In the genomic region with DNA sequence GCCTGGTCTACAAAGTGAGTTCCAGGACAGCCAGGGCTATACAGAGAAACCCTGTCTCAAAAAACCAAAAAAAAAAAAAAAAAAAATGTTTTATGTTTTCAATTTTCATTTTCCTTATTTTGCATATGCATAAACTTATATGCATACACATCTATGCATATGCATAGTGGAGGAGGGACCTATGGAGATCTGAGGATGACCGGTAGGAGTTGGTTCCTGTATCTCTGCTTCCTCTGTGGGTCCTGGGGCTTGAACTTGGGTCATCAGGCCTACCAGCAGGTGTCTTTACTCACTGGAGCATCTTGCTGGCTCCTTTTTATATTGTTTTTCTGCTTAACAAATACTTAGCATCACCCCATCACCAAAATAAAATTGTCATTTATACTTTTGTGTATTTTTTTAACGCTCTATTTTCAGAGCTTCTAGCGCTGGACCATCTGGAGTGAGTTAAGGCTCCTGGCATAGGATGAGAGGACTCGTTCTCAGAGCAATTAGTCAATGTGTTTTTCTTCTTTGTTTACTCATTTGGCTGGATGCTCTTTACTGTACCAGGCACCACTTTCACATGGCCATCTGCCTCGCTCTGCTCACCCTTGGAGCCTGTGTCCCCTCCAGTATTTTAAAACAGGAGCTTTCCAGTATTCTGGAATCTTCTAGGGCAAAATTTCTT, we compare ENCODE assay signal across 11 mouse cellular contexts.
A peak's percentile ranks its signal among the peaks of the same experiment; 100 is the strongest.
DNase-seq lines count a peak whose midpoint lies in the region; ATAC-seq and TF ChIP-seq lines count a peak whose summit lies in the region.
"Had no signal": no experiment of that assay in that cellular context is flagged by ENCODE, and none has a peak within 500 bp of the region (broad histone marks: within the 10 kb centered on the region; RNA-seq: fewer than 3 reads in every experiment).

No protein-coding gene starts in this region.

- no peaks in the 10 kb centered on the region for H3K4me1 ChIP-seq in kidney, embryonic 14.5 days (ENCODE audit: control insufficient read depth, insufficient read depth, low read length)
- peaks cover 5% of the 10 kb centered on the region; the same call in 1 of the 2 replicates for H3K4me1 ChIP-seq in cerebellum, adult 2 months (ENCODE audit: control insufficient read depth, insufficient read depth, low read length)
- H3K4me1 ChIP-seq in stomach, postnatal 0 days (replicated peaks; ENCODE audit: control insufficient read depth, insufficient read depth), result no peaks in the 10 kb centered on the region

- no peaks in the 10 kb centered on the region for H3K27me3 ChIP-seq in kidney, embryonic 14.5 days (ENCODE audit: control insufficient read depth, insufficient read depth, low read length)
- H3K27me3 ChIP-seq in cerebellum, adult 2 months (ENCODE audit: control insufficient read depth, insufficient read depth, low read length), result no peaks in the 10 kb centered on the region
- H3K27me3 ChIP-seq in stomach, postnatal 0 days (ENCODE audit: control insufficient read depth, insufficient read depth, low read length), result no peaks in the 10 kb centered on the region
- H3K27me3 ChIP-seq: stomach, embryonic 15.5 days had no signal

- no peak for TF ChIP-seq CTCF in cerebellum, adult 2 months (IDR thresholded peaks at IDR 0.05; ENCODE audit: borderline replicate concordance, insufficient read depth, low read depth, low read length)
- no peak for TF ChIP-seq CTCF in stomach, postnatal 0 days (IDR thresholded peaks at IDR 0.05; ENCODE audit: low read depth)

- H3K36me3 ChIP-seq in kidney, embryonic 14.5 days (ENCODE audit: control insufficient read depth, insufficient read depth, low read length), result no peaks in the 10 kb centered on the region
- no peaks in the 10 kb centered on the region for H3K36me3 ChIP-seq in stomach, postnatal 0 days (ENCODE audit: control insufficient read depth, insufficient read depth, low read length)
- H3K36me3 ChIP-seq: stomach, embryonic 15.5 days had no signal

- H3K9me3 ChIP-seq in kidney, embryonic 14.5 days (ENCODE audit: control insufficient read depth, low read length), result no peaks in the 10 kb centered on the region
- H3K9me3 ChIP-seq in stomach, postnatal 0 days (ENCODE audit: control insufficient read depth, low read length), result no peaks in the 10 kb centered on the region
- H3K9me3 ChIP-seq: stomach, embryonic 15.5 days had no signal

- no peak overlapping the region for H3K9ac ChIP-seq in kidney, embryonic 14.5 days (ENCODE audit: low read depth, low read length)
- no peak overlapping the region for H3K9ac ChIP-seq in stomach, postnatal 0 days (ENCODE audit: low read length)
- H3K9ac ChIP-seq: stomach, embryonic 15.5 days had no signal

- H3K27ac ChIP-seq in kidney, embryonic 14.5 days (ENCODE audit: low read depth, low read length), result no peak overlapping the region
- H3K27ac ChIP-seq in cerebellum, adult 2 months (ENCODE audit: insufficient read depth, low read length), result peak overlapping the region; percentile 50; the same call in 1 of the 2 replicates
- H3K27ac ChIP-seq in stomach, postnatal 0 days (replicated peaks), result no peak overlapping the region
- H3K27ac ChIP-seq: macrophage; stomach, embryonic 15.5 days had no signal

- 0 out of 2 replicates have a peak, but pooled peaks have one; percentile 38 for ATAC-seq in kidney, embryonic 14.5 days (ENCODE audit: low FRiP score, low TSS enrichment)
- ATAC-seq in stomach, postnatal 0 days (ENCODE audit: low FRiP score, low TSS enrichment), result no peak

- no peak overlapping the region for H3K4me2 ChIP-seq in kidney, embryonic 14.5 days (replicated peaks; ENCODE audit: low read depth, low read length)
- no peak overlapping the region for H3K4me2 ChIP-seq in stomach, postnatal 0 days (replicated peaks; ENCODE audit: low read depth)
- H3K4me2 ChIP-seq: stomach, embryonic 15.5 days had no signal

- no peak overlapping the region for H3K4me3 ChIP-seq in kidney, embryonic 14.5 days (ENCODE audit: low read length)
- no peak overlapping the region for H3K4me3 ChIP-seq in cerebellum, adult 2 months (replicated peaks; ENCODE audit: insufficient read depth, low read depth, low read length)
- no peak overlapping the region for H3K4me3 ChIP-seq in stomach, postnatal 0 days (ENCODE audit: low read depth, low read length)
- H3K4me3 ChIP-seq: stomach, embryonic 15.5 days had no signal

- no peak for DNase-seq in kidney, adult 11 months
- DNase-seq in Muller cell, postnatal 12 days (ENCODE audit: inconsistent ontology term), result peak; percentile 51
- peak; percentile 64 to 87 for DNase-seq in cerebellum, adult 2 months
- peak; percentile 13 to 26 for DNase-seq in layer of hippocampus, postnatal 36 days
- no peak for DNase-seq in adrenal gland, postnatal 10 days
- no peak for DNase-seq in stomach, postnatal 0 days (ENCODE audit: low spot score)
- DNase-seq in B cell, adult 2 months, result no peak
- DNase-seq: gastrocnemius, postnatal 25 days had no signal

- TF ChIP-seq EP300 in stomach, postnatal 0 days (optimal IDR thresholded peaks at IDR 0.05), result no peak

- no peak for TF ChIP-seq POLR2A in cerebellum, adult 2 months (IDR thresholded peaks at IDR 0.05; ENCODE audit: borderline replicate concordance, insufficient read depth, low read length)

- 46% methylated on average over 5 of the region's 5 CpGs for WGBS in kidney, embryonic 14.5 days
- WGBS in cerebellum, adult 2 months, result 3% methylated on average over 5 of the region's 5 CpGs
- 59% methylated on average over 5 of the region's 5 CpGs for WGBS in stomach, postnatal 0 days

Comparison
In these comparisons a context has a peak if more than half of its experiments do, and no peak if none do; other contexts are left out.
1. DNase-seq: peak in Muller cell, postnatal 12 days (single experiment), cerebellum, adult 2 months (2 of 2) and layer of hippocampus, postnatal 36 days (2 of 2); none in kidney, adult 11 months (single experiment), adrenal gland, postnatal 10 days (single experiment), stomach, postnatal 0 days (single experiment) and B cell, adult 2 months (0 of 2).